Mouse (Mus musculus) liver, embryonic 16.5 days (tissue): ENCODE results near the gene Il17rc. TPM values are rescaled to one million over a fixed set of nuclear protein-coding genes. Genes with fewer than 3 reads are reported as not detected.
A peak's percentile ranks its signal among the peaks of the same experiment; 100 is the strongest.

Experiments used
- ATAC-seq: fragments of 200-750 bp; cut with Nextera tagmentation; 2 replicates; pipeline ENCODE4 v1.8.0; 2017; ENCODE audit warnings: low read depth, mild to moderate bottlenecking, moderate number of reproducible peaks, moderate library complexity
- H3K27ac ChIP-seq: fragments of 300-500 bp; sonication (generic); 2 replicates; pipeline ENCODE4 v1.5.1; 2014; ENCODE audit warnings: mild to moderate bottlenecking, low read length
- H3K27me3 ChIP-seq: fragments of 300-500 bp; sonication (generic); 2 replicates; pipeline ENCODE4 v1.6.1; 2014; ENCODE audit warnings: low read depth, low read length, mixed read lengths; ENCODE audit not compliant: control insufficient read depth, insufficient read depth
- H3K36me3 ChIP-seq: fragments of 300-500 bp; sonication (generic); 2 replicates; pipeline ENCODE4 v1.6.1; 2014; ENCODE audit warnings: mild to moderate bottlenecking; ENCODE audit not compliant: control insufficient read depth, insufficient read depth
- H3K4me1 ChIP-seq: fragments of 300-500 bp; sonication (generic); 2 replicates; pipeline ENCODE4 v1.6.1; 2014; ENCODE audit warnings: low read depth, low read length, mixed read lengths; ENCODE audit not compliant: control insufficient read depth
- H3K4me2 ChIP-seq: fragments of 300-500 bp; sonication (generic); 2 replicates; pipeline ENCODE4 v1.6.1; 2014; ENCODE audit warnings: low read depth, low read length, mixed read lengths
- H3K4me3 ChIP-seq: fragments of 300-500 bp; sonication (generic); 2 replicates; pipeline ENCODE4 v1.5.1; 2014; ENCODE audit warnings: low read depth, mild to moderate bottlenecking, low read length
- H3K9ac ChIP-seq: fragments of 300-500 bp; sonication (generic); 2 replicates; pipeline ENCODE4 v1.6.1; 2014; ENCODE audit warnings: low read depth, low read length
- H3K9me3 ChIP-seq: fragments of 300-500 bp; sonication (generic); replicated peaks from 2 replicates; pipeline ENCODE4 v1.6.1; 2016; ENCODE audit warnings: low read length; ENCODE audit not compliant: control insufficient read depth
- WGBS: fragments of 180-500 bp; shearing (Covaris S2); extraction: QIAGEN DNeasy Blood & Tissue Kit; methylation state at CpG from one replicate; pipeline ENCODE4 v1.1.7; 2014; ENCODE audit not compliant: insufficient replicate concordance; 5-methylcytosine and 5-hydroxymethylcytosine counted together
- polyA plus RNA-seq: library from polyadenylated mRNA; unstranded; fragments of >200 nt; fragmentation: Nextera tagmentation; extraction: Ambion mirVana; gene quantifications from 2 replicates; pipeline ENCODE4 v1.2.1, GENCODE M21; 2015

Gene Il17rc
- polyA plus RNA-seq, 1 experiment from 2014 or later: 11.9 TPM

- H3K4me3 ChIP-seq: no peak overlapping the region
- WGBS: 70% methylated on average over 3 of the region's 3 CpGs
- H3K4me2 ChIP-seq: no peak overlapping the region
- no peak for ATAC-seq
- H3K4me1 ChIP-seq: peaks cover 8% of the 10 kb centered on the region
- H3K36me3 ChIP-seq: no peaks in the 10 kb centered on the region
- no peak overlapping the region; the same call in 1 of the 2 replicates for H3K9ac ChIP-seq
- H3K9me3 ChIP-seq: no peaks in the 10 kb centered on the region
- H3K27me3 ChIP-seq: peaks cover 20% of the 10 kb centered on the region
- no peak overlapping the region for H3K27ac ChIP-seq
These were observed 2.7 kb upstream of the Il17rc start for GRCm38 (mm10) chr6:113468512-113468911.

DNA sequence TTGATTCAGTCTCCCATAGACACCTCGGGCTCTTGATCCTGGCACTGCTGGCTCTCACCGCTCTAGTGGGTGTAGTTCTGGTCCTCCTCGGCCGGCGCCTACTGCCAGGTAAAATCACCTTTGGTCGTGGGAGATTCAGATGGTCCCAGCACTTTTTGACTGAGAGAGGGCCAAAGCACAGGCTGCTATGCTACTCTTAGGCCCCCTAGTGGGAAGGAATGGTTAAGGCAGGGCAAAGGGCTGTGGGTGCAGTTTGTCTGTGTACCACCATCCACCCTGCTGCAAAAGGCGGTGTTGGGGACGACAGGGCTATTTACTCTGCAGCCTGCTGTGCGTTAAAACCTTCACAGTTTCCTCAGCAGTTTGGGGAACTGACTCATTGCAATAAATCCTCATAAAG, 2.2 kb upstream of the Il17rc start:
- 0 out of 2 replicates have a peak, but pooled peaks have one; percentile 47 for ATAC-seq
- H3K27me3 ChIP-seq: peaks cover 20% of the 10 kb centered on the region
- 2% methylated on average over 9 of the region's 9 CpGs for WGBS
- H3K4me1 ChIP-seq: peaks cover 8% of the 10 kb centered on the region
- peak overlapping the region; percentile 61 for H3K4me2 ChIP-seq
- peak overlapping the region; percentile 5; the same call in 1 of the 2 replicates for H3K9ac ChIP-seq
- H3K9me3 ChIP-seq: no peaks in the 10 kb centered on the region
- peak overlapping the region; percentile 47 for H3K4me3 ChIP-seq
- no peaks in the 10 kb centered on the region for H3K36me3 ChIP-seq
- H3K27ac ChIP-seq: no peak overlapping the region

- no peaks in the 10 kb centered on the region for H3K9me3 ChIP-seq
- H3K9ac ChIP-seq: peak overlapping the region; percentile 31; the same call in 1 of the 2 replicates
- H3K36me3 ChIP-seq: no peaks in the 10 kb centered on the region
- no peak overlapping the region for H3K27ac ChIP-seq
- H3K4me3 ChIP-seq: peak overlapping the region; percentile 47
- peaks cover 8% of the 10 kb centered on the region for H3K4me1 ChIP-seq
- peak overlapping the region; percentile 61 for H3K4me2 ChIP-seq
- 2% methylated on average over 31 of the region's 31 CpGs for WGBS
- peaks cover 20% of the 10 kb centered on the region for H3K27me3 ChIP-seq
- peak; percentile 68 for ATAC-seq
These were observed 1.8 kb upstream of the Il17rc start for GRCm38 (mm10) chr6:113469432-113469831.

- H3K4me1 ChIP-seq: peaks cover 8% of the 10 kb centered on the region
- no peak overlapping the region for H3K4me3 ChIP-seq
- peak overlapping the region; percentile 53; the same call in 1 of the 2 replicates for H3K4me2 ChIP-seq
- no peaks in the 10 kb centered on the region for H3K36me3 ChIP-seq
- WGBS: 71% methylated on average over 10 of the region's 10 CpGs
- no peak overlapping the region for H3K9ac ChIP-seq
- H3K27me3 ChIP-seq: peaks cover 20% of the 10 kb centered on the region
- no peak for ATAC-seq
- no peaks in the 10 kb centered on the region for H3K9me3 ChIP-seq
- no peak overlapping the region for H3K27ac ChIP-seq
These were observed 834 bp downstream of the Il17rc start for GRCm38 (mm10) chr6:113472061-113472460.

DNA sequence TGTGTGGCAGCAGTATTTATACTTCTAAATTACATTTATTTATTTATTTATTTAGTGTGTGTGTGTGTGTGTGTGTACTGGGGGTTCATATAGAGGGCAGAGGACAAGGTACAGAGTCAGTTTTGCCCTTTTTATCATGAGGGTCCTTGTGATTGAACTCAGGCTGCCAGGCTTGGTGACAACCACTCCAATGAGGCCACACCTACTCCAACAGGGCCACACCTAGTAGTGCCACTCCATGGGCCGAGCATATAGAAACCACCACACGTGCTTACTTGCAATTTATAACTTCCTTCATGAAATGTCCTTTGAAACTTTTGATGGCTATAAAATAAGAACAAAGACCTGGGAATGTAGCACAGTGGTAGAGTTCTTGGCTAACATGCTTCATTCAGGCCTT, 2.0 kb downstream of the Il17rc start:
- H3K27me3 ChIP-seq: peaks cover 20% of the 10 kb centered on the region
- H3K4me2 ChIP-seq: no peak overlapping the region
- ATAC-seq: no peak
- WGBS: 17% methylated on average over 2 of the region's 2 CpGs
- H3K27ac ChIP-seq: no peak overlapping the region
- H3K4me1 ChIP-seq: peaks cover 8% of the 10 kb centered on the region
- H3K9me3 ChIP-seq: no peaks in the 10 kb centered on the region
- H3K9ac ChIP-seq: no peak overlapping the region
- H3K4me3 ChIP-seq: no peak overlapping the region
- no peaks in the 10 kb centered on the region for H3K36me3 ChIP-seq

GRCm38 (mm10) chr6:113473715-113474114, 2.5 kb downstream of the Il17rc start:
- H3K4me1 ChIP-seq: peaks cover 8% of the 10 kb centered on the region
- no peak overlapping the region for H3K4me2 ChIP-seq
- WGBS: 56% methylated on average over 6 of the region's 6 CpGs
- no peaks in the 10 kb centered on the region for H3K9me3 ChIP-seq
- H3K27me3 ChIP-seq: peaks cover 20% of the 10 kb centered on the region
- ATAC-seq: no peak
- no peak overlapping the region for H3K4me3 ChIP-seq
- H3K9ac ChIP-seq: no peak overlapping the region
- H3K27ac ChIP-seq: no peak overlapping the region
- H3K36me3 ChIP-seq: no peaks in the 10 kb centered on the region

DNA sequence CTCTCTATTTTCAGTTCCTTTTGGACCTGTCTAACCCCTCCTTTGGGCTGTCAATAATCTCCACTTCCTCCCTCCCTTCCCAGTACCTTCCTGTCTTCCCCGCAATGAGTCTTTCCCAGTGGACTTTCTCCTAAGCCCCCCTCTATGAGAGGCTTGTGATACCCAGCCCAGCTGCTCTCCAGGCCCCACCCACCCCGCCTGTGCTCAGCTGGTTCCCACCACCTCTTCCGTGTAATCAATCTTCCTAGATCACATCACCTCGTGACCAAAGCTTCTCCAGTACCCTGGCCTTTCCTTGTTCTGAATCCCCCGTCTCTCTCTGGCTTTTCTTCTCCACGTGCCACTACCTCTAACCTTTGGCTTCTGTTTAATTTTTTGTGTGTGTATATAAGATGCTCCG, 6.1 kb downstream of the Il17rc start:
- H3K9me3 ChIP-seq: no peaks in the 10 kb centered on the region
- WGBS: 35% methylated on average over 7 of the region's 7 CpGs
- no peak overlapping the region for H3K4me3 ChIP-seq
- peaks cover under 1% of the 10 kb centered on the region; the same call in 1 of the 2 replicates for H3K27me3 ChIP-seq
- H3K4me1 ChIP-seq: peaks cover 3% of the 10 kb centered on the region
- H3K27ac ChIP-seq: no peak overlapping the region
- no peak overlapping the region for H3K9ac ChIP-seq
- H3K4me2 ChIP-seq: no peak overlapping the region
- ATAC-seq: no peak
- no peaks in the 10 kb centered on the region for H3K36me3 ChIP-seq

GRCm38 (mm10) chr6:113478906-113479305, 7.7 kb downstream of the Il17rc start:
- peaks cover 13% of the 10 kb centered on the region for H3K4me1 ChIP-seq
- no peak overlapping the region for H3K4me3 ChIP-seq
- no peaks in the 10 kb centered on the region for H3K9me3 ChIP-seq
- no peak for ATAC-seq
- WGBS: 67% methylated on average over 10 of the region's 10 CpGs
- peaks cover 2% of the 10 kb centered on the region; the same call in 1 of the 2 replicates for H3K27me3 ChIP-seq
- H3K4me2 ChIP-seq: no peak overlapping the region
- H3K27ac ChIP-seq: no peak overlapping the region
- no peak overlapping the region for H3K9ac ChIP-seq
- no peaks in the 10 kb centered on the region for H3K36me3 ChIP-seq

GRCm38 (mm10) chr6:113480555-113481373, 9.5 kb downstream of the Il17rc start:
- ATAC-seq: no peak
- Histone ChIP-seq H3K27me3 (peaks cover 2% of the 10 kb centered on the region; the same call in 1 of the 2 replicates), H3K36me3 (no peaks in the 10 kb centered on the region), H3K4me1 (peaks cover 16% of the 10 kb centered on the region), H3K9me3 (no peaks in the 10 kb centered on the region), H3K9ac (no peak overlapping the region), H3K4me2 (no peak overlapping the region), H3K4me3 (no peak overlapping the region), H3K27ac (no peak overlapping the region)
- 60% methylated on average over 18 of the region's 18 CpGs for WGBS
